Mouse (Mus musculus) kidney, embryonic 16.5 days (tissue): ENCODE measurements around the gene Fa2h. TPM values are rescaled to one million over a fixed set of nuclear protein-coding genes. Genes with fewer than 3 reads are reported as not detected.

Experiments used
- ATAC-seq: fragments of 200-750 bp; cut with Nextera tagmentation; 2 replicates; pipeline ENCODE4 v1.8.0; 2017; ENCODE audit warnings: moderate TSS enrichment; ENCODE audit not compliant: low FRiP score, low TSS enrichment
- H3K27ac ChIP-seq: fragments of 300-500 bp; sonication (generic); 2 replicates; pipeline ENCODE4 v1.5.1; 2014; ENCODE audit warnings: low read length
- H3K27me3 ChIP-seq: fragments of 300-500 bp; sonication (generic); 2 replicates; pipeline ENCODE4 v1.6.1; 2014; ENCODE audit warnings: low read length, control low read depth, mixed read lengths; ENCODE audit not compliant: insufficient read depth
- H3K36me3 ChIP-seq: fragments of 300-500 bp; sonication (generic); 2 replicates; pipeline ENCODE4 v1.6.1; 2014; ENCODE audit warnings: low read length, control low read depth, mixed read lengths; ENCODE audit not compliant: insufficient read depth
- H3K4me1 ChIP-seq: fragments of 300-500 bp; sonication (generic); 2 replicates; pipeline ENCODE4 v1.6.1; 2014; ENCODE audit warnings: low read length, control low read depth, mixed read lengths; ENCODE audit not compliant: insufficient read depth
- H3K4me2 ChIP-seq: fragments of 300-500 bp; sonication (generic); replicated peaks from 2 replicates; pipeline ENCODE4 v1.6.1; 2014; ENCODE audit warnings: low read depth, low read length
- H3K4me3 ChIP-seq: fragments of 300-500 bp; sonication (generic); 2 replicates; pipeline ENCODE4 v1.5.1; 2014; ENCODE audit warnings: mild to moderate bottlenecking, low read length
- H3K9ac ChIP-seq: fragments of 300-500 bp; sonication (generic); replicated peaks from 2 replicates; pipeline ENCODE4 v1.6.1; 2014; ENCODE audit warnings: low read length
- H3K9me3 ChIP-seq: fragments of 300-500 bp; sonication (generic); 2 replicates; pipeline ENCODE4 v1.6.1; 2016; ENCODE audit warnings: low read length, control low read depth
- WGBS: fragments of 180-500 bp; shearing (Covaris S2); extraction: QIAGEN DNeasy Blood & Tissue Kit; methylation state at CpG from one replicate; pipeline ENCODE4 v1.1.7; 2014; 5-methylcytosine and 5-hydroxymethylcytosine counted together
- polyA plus RNA-seq: library from polyadenylated mRNA; unstranded; fragments of >200 nt; fragmentation: Nextera tagmentation; extraction: Ambion mirVana; gene quantifications from 2 replicates; pipeline ENCODE4 v1.2.1, GENCODE M21; 2015

The Fa2h gene
- polyA plus RNA-seq, 1 experiment from 2014 or later, result 1.8 TPM

GRCm38 (mm10) chr8:111403391-111403790 lies 9.8 kb upstream of the Fa2h start:
- Histone ChIP-seq H3K27ac (no peak overlapping the region), H3K4me3 (no peak overlapping the region), H3K9ac (no peak overlapping the region), H3K36me3 (no peaks in the 10 kb centered on the region), H3K4me2 (no peak overlapping the region), H3K9me3 (no peaks in the 10 kb centered on the region), H3K27me3 (no peaks in the 10 kb centered on the region), H3K4me1 (no peaks in the 10 kb centered on the region)
- ATAC-seq, result no peak
- WGBS, result 51% methylated on average over 4 of the region's 4 CpGs

GRCm38 (mm10) chr8:111391268-111391667 lies 2.4 kb downstream of the Fa2h start:
- peaks cover 45% of the 10 kb centered on the region for H3K27me3 ChIP-seq
- H3K36me3 ChIP-seq, result no peaks in the 10 kb centered on the region
- no peak overlapping the region for H3K9ac ChIP-seq
- ATAC-seq, result no peak
- no peaks in the 10 kb centered on the region for H3K9me3 ChIP-seq
- H3K4me3 ChIP-seq, result no peak overlapping the region
- H3K4me1 ChIP-seq, result 0 out of 2 replicates have a peak, but pooled peaks cover 4% of the 10 kb centered on the region
- no peak overlapping the region for H3K27ac ChIP-seq
- 27% methylated on average over 3 of the region's 3 CpGs for WGBS
- H3K4me2 ChIP-seq, result no peak overlapping the region

GRCm38 (mm10) chr8:111390837-111391236 lies 2.8 kb downstream of the Fa2h start:
- Histone ChIP-seq H3K4me3 (no peak overlapping the region), H3K27ac (no peak overlapping the region), H3K36me3 (no peaks in the 10 kb centered on the region), H3K9me3 (no peaks in the 10 kb centered on the region), H3K9ac (no peak overlapping the region), H3K27me3 (peaks cover 45% of the 10 kb centered on the region), H3K4me1 (0 out of 2 replicates have a peak, but pooled peaks cover 4% of the 10 kb centered on the region), H3K4me2 (no peak overlapping the region)
- ATAC-seq, result no peak
- 88% methylated on average over 2 of the region's 2 CpGs for WGBS

DNA sequence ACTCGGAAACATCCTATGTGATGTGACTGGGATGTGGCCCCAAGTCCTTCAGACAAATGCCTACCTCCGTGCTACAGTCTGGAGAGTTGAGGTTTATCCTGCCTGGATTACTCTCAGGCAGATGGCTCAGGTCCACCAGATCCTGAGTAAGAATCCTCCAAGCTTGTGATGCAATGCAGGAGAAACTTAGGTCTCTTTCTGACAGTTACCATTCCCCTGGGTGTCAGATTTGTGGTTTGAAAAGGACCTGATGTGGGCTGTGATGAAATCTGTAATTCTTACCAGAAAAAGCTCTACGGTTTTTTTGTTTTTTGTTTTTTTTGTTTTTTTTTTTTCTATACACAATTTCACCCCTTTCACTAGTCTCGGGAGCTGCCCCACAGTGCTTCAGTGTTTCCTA lies 4.0 kb downstream of the Fa2h start:
- H3K4me3 ChIP-seq, result no peak overlapping the region
- H3K4me2 ChIP-seq, result no peak overlapping the region
- H3K27me3 ChIP-seq, result peaks cover 38% of the 10 kb centered on the region
- H3K9me3 ChIP-seq, result no peaks in the 10 kb centered on the region
- ATAC-seq, result no peak
- no peak overlapping the region for H3K27ac ChIP-seq
- WGBS, result 80% methylated on average over 4 of the region's 4 CpGs
- H3K4me1 ChIP-seq, result 0 out of 2 replicates have a peak, but pooled peaks cover 4% of the 10 kb centered on the region
- H3K9ac ChIP-seq, result no peak overlapping the region
- H3K36me3 ChIP-seq, result no peaks in the 10 kb centered on the region

GRCm38 (mm10) chr8:111385915-111386314 lies 7.7 kb downstream of the Fa2h start:
- Histone ChIP-seq H3K27me3 (peaks cover 5% of the 10 kb centered on the region; the same call in 1 of the 2 replicates), H3K4me3 (no peak overlapping the region), H3K4me2 (no peak overlapping the region), H3K9me3 (no peaks in the 10 kb centered on the region), H3K27ac (no peak overlapping the region), H3K36me3 (no peaks in the 10 kb centered on the region), H3K4me1 (no peaks in the 10 kb centered on the region), H3K9ac (no peak overlapping the region)
- no peak for ATAC-seq
- 52% methylated on average over 9 of the region's 9 CpGs for WGBS

DNA sequence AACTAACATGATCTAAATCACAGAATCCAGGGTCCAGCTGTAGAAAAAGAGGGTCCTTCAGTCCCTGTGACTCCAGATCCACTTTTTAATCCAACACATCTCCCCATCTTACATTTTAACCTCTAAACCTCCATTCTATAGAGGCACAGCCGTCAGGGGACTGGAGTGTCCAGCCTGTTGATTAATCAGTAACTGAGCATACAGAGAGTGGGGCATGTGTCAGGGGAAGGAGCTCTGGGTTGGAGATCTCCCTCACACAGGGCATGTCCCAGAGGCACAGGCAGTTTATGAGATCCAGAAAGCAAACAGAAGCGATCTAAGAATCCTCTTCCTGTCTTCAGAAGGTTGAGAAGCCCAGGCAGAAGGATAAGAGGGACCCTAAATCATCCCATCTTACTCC lies 9.0 kb downstream of the Fa2h start:
- Histone ChIP-seq H3K9ac (no peak overlapping the region), H3K4me1 (no peaks in the 10 kb centered on the region), H3K4me3 (no peak overlapping the region), H3K4me2 (0 out of 2 replicates have a peak overlapping the region, but pooled peaks have one; percentile 3), H3K27ac (no peak overlapping the region), H3K27me3 (no peaks in the 10 kb centered on the region), H3K9me3 (no peaks in the 10 kb centered on the region), H3K36me3 (no peaks in the 10 kb centered on the region)
- peak; percentile 86; the same call in 1 of the 2 replicates for ATAC-seq
- WGBS, result 32% methylated on average over 2 of the region's 2 CpGs

DNA sequence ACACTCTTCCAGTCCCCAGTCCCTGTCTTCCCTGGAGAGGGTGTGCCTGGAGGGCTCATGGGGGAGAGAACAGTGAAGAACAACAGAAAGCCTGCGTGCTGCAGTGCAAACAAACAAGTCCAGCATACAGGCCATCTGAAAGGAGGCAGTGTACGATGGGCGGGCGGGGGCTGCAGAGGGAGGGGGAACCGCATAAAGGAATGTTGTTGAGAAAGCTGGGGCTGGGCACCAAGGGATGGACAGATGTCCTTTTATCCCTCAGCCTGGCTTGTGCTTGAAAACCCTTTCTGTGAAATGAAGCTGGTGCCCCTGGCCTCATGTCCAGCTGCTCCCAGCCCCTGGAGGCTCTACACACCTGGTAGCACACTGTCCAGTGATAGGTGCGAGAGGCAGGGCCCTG lies 18.4 kb downstream of the Fa2h start:
- no peaks in the 10 kb centered on the region for H3K9me3 ChIP-seq
- no peaks in the 10 kb centered on the region for H3K27me3 ChIP-seq
- H3K9ac ChIP-seq, result no peak overlapping the region
- no peaks in the 10 kb centered on the region for H3K36me3 ChIP-seq
- no peaks in the 10 kb centered on the region for H3K4me1 ChIP-seq
- no peak overlapping the region for H3K4me2 ChIP-seq
- WGBS, result 63% methylated on average over 6 of the region's 6 CpGs
- ATAC-seq, result no peak
- H3K27ac ChIP-seq, result no peak overlapping the region
- no peak overlapping the region for H3K4me3 ChIP-seq

- Histone ChIP-seq H3K9me3 (no peaks in the 10 kb centered on the region), H3K4me1 (peaks cover 3% of the 10 kb centered on the region; the same call in 1 of the 2 replicates), H3K9ac (no peak overlapping the region), H3K27me3 (no peaks in the 10 kb centered on the region), H3K36me3 (no peaks in the 10 kb centered on the region), H3K4me2 (no peak overlapping the region), H3K4me3 (no peak overlapping the region), H3K27ac (no peak overlapping the region)
- no peak for ATAC-seq
- 81% methylated on average over 9 of the region's 9 CpGs for WGBS
Measured at GRCm38 (mm10) chr8:111369711-111370110, 23.9 kb downstream of the Fa2h start.

- 75% methylated on average over 8 of the region's 8 CpGs for WGBS
- Histone ChIP-seq H3K27me3 (no peaks in the 10 kb centered on the region), H3K9me3 (no peaks in the 10 kb centered on the region), H3K4me2 (peak overlapping the region; percentile 34), H3K4me1 (peaks cover 3% of the 10 kb centered on the region; the same call in 1 of the 2 replicates), H3K36me3 (no peaks in the 10 kb centered on the region), H3K4me3 (no peak overlapping the region), H3K9ac (peak overlapping the region; percentile 53; the same call in 1 of the 2 replicates), H3K27ac (no peak overlapping the region)
- ATAC-seq, result no peak
Measured at GRCm38 (mm10) chr8:111367350-111367749, 26.3 kb downstream of the Fa2h start.

DNA sequence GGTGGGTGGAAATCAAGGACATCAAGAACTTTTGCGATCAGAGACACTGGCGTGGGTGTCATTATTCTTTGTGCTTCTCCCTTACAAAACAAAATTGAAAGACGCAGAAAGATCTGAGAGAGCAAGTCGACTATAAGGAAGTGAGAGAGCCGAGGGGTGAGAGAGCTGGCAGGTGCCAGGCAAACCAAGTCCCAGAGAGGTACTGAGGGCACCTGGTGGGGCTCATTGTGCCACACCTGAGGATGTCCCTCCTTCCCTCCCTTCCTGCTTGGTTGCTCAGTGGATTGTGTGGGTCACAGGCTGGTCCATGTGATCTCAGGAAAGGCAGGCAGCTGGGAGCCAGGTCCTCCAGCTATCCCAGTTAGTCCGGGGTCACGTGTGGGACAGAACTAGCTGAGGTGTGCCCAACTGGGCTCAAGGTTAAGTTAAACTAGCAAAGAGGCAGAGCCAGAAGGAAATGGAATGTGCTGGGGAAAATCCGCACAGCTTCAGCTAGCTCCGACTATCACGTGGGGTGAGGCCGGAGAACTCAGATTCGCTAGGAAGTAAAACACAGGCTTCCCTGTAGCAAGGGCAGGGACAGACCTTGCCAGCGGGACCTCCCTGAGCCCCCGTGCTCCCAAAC lies 26.9 kb downstream of the Fa2h start:
- Histone ChIP-seq H3K4me1 (peaks cover 3% of the 10 kb centered on the region; the same call in 1 of the 2 replicates), H3K4me3 (no peak overlapping the region), H3K9ac (peak overlapping the region; percentile 53), H3K9me3 (no peaks in the 10 kb centered on the region), H3K4me2 (peak overlapping the region; percentile 34), H3K27ac (no peak overlapping the region), H3K27me3 (no peaks in the 10 kb centered on the region), H3K36me3 (no peaks in the 10 kb centered on the region)
- WGBS, result 31% methylated on average over 14 of the region's 14 CpGs
- peak; percentile 63; the same call in 1 of the 2 replicates for ATAC-seq
